Mouse (Mus musculus): ENCODE results near the gene Golga2.

GRCm38 (mm10) chr2:32238708-32239435 lies 48.3 kb upstream of the Golga2 start:
- TF ChIP-seq POLR2A (IDR thresholded peaks at IDR 0.05; ENCODE audit: low read depth, low read length), result no peak
- TF ChIP-seq USF1 (IDR thresholded peaks at IDR 0.05; ENCODE audit: low read depth, low read length), result no peak
- no peak for TF ChIP-seq E2F4 (IDR thresholded peaks at IDR 0.05; ENCODE audit: insufficient replicate concordance, low read depth, low read length)
- no peak for TF ChIP-seq EP300 (IDR thresholded peaks at IDR 0.05; ENCODE audit: low read length)
- TF ChIP-seq CTCF (conservative IDR thresholded peaks at IDR 0.05 in 1 of 2, IDR thresholded peaks at IDR 0.05 in 1 of 2; ENCODE audit: low read depth in 2 of 2, low read length in 2 of 2), result no peak
